Mouse (Mus musculus) layer of hippocampus, adult 18-20 months (tissue): ENCODE measurements around the gene Ptges2. TPM values are rescaled to one million over a fixed set of nuclear protein-coding genes. Genes with fewer than 3 reads are reported as not detected.

Experiments
- DNase-seq, 2 experiments: peaks; one replicate each; pipeline ENCODE4 v3.0.0; 2022; ENCODE audit warnings: low spot score in 2 of 2
- total RNA-seq, 2 experiments: library from RNA; stranded (reverse); gene quantifications; 2 replicates each; pipeline ENCODE4 v1.2.3; 2021

Ptges2 gene
- total RNA-seq, 2 experiments from 2014 or later, result 35.1 to 41.4 TPM

DNA sequence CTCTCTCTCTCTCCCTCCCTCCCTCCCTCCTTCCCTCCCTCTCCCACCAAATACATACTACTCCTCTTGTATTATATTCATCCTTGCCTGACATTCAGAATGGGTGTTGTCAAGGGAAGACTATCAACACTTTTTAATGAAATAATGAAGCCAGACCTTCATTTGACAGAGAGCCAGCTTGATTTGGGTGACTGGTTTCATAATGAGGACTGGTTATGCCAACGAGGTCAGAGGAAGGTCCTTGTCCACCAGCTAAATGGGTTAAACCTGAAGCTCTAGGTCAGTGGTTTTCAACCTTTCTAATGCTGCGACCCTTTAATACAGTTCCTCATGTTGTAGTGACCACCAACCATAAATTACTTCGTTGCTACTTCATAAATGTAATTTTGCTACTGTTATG lies 43.0 kb downstream of the Ptges2 start:
- no peak for DNase-seq

DNA sequence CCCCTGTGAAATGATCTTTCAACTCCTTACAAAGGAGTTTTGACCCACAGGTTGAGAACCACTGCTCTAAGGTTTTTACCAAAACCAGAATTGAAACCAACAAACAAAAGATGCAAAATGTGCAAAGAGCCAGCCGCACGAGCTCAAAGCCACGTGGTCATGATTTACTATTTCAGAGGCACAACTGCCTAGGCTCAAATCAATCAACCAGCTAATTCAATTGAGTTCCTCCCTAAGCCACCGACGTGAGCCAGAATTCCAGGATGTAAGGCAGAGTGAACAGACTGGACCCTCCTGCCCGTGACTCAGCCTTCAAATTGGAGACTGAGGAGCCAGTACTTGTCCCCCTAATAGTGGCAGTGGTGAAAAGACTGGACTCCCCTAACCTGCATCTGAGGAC lies 43.5 kb downstream of the Ptges2 start:
- DNase-seq, result no peak

DNA sequence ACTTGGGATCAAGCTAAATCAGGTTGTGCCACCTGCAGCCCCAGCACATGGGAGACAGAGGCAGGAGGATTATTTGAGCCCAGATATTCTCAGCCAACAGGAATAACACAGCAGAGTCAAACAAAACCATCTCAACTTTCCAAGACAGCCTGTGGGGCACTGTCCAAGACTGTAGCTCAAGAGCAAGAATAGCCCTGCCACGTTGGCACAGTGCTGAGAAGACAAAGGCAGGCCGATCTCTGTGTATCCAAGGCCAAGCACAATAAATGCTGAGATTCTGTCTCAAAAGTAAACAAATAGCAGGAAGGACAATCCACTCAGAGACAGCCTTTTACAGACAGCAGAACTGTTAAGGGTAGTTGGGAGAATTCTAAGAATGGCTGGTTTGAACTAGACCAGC lies 44.5 kb downstream of the Ptges2 start:
- DNase-seq, result no peak

DNA sequence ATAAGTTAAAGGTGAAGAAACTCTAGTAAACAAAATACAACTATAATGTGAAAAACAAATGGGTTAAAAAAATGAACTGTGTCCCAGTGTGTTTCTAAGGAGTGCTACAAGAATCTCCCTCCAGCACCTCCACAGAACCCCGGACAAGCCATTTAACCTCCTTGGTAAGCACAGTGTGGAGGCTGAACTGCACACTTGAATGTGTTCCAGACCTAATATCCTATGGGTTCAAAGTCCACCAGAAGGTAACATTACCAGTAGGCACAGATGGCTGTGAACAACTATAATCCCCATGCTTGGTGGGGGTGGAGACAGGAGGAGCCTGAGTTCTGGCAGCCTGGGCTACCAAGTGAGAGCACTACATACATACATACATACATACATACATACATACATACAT lies 44.9 kb downstream of the Ptges2 start:
- DNase-seq, result no peak

DNA sequence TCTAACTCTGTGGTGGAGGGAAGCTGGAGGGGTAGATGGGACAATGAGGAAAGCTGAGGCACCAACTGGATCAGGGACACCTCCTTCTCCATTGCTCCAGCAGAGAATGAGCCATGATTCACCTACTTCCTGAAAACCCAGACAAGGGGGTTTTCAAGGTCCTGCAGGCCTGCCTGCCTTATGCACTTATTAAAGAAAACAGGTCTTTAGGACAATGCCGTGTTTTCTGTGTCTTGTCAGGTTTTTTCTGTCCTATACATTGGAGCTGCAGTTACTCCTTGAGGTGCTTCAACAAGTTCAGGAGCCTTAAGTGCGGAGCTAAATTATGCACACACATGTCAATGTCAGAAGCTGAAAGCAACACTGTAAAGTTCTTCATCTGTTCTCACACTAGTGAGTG lies 45.9 kb downstream of the Ptges2 start:
- DNase-seq, result no peak

DNA sequence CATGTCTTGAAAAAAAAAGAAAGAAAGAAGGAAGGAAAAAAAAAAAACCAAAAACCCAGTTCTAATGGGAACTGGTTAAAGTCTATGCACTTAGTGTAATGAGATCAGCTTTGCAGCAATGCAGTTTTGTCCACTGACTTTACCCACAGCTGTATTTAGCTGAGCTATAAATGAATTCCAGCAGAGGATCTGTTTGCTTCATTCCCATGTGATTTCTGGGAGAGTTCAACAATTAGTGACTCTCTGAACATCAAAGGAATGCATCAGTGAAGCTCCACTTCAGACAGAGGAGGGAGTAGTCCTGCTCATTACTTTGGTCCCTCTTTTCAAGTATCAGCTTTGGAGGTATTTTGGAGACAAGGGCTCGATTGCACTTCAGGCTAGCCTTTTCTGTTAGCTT lies 49.8 kb downstream of the Ptges2 start:
- no peak for DNase-seq

DNA sequence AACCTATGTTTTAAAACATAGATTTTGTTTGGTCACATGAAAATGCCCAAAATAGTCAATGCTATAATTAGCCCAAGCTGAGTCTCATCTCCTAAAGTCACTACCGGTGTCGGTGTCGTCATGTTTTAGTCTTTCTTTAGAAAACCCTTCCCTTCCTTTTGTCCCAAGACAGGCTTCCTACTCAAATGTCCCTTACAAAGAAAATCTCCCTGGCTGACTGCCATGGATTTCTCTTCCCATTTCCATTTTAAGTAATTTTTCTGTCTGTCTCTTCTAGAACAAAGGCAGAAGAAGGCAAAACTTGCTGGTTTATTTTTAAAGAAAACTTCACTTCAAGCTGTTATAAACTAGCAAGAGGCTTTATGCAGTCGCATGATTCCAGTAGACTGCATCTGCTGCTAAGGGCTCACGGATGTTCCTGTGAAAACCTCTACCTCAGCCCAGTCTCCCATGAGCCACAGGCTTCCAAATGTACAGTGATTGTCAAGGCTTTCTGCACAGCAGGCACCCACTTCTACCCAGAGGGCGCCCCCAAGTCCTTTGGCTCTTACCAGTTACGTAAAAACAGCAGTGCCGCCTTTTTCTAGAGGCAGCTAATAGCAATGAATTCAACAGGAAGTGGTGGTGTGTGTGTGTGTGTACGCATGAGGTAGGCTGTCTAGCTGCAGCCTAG lies 51.7 kb downstream of the Ptges2 start:
- DNase-seq, result peak in 1 of 2 experiments; percentile 66

DNA sequence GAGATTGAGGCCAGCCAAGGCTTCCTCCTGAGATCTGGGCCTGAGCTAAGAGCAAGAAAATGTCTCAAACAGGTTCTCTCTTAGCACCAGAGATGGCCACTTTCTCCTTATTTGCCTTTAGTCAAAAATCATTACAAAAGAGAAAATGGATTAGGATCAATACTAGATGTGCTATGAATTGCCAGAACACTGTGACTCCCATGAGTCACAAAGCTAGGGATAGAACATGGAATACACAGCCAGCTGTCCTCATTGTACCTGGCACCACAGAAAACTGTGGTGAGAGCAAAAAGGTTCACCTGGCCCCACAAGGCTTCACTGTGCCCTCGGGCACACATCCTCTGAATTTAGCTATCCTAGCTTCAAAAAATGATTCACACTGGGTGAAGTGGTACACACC lies 52.8 kb downstream of the Ptges2 start:
- no peak for DNase-seq

DNA sequence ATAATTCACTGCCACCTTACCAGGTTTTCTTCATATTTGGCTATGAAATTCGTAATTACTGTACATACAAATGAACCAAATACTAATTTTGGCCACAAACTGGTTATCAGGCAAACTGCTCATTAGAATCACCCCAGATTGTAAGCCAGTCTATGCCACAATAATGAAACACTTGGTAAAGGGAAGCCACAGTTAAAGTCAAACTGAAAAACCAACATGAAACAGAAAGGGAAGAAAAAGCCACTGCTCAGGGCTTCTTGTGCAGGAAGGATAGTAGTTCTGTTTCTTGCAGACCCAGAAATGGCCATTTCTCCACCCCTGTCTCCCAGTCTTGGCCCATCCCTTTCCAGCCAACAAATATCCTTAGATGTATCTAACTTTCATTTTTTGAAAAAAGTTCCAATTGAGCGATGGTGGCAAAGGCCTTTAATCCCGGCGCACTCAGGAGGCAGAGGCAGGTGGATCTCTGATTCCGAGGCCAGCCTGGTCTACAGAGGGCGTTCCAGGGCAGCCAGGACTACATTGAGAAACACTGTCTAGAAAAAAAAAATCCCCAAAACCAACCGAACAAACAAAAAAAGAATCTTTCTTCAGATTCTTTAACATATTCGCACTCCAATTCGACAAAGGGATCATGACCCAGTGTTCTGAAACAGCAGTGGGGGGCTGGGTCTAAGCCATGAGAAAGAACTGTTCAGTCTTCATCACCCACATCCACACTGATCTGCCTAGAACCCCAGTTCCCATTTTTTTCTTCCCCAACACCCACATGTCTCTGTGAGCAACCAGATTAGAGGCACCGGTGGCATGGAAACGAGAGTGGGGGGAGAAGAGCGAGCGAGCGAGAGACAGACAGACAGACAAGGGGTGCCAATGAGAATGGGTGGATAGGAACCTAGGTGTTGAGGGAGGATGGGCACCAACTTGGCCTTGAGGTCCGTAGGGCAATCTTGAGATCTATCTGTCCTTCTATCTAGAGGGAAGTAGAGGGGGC lies 54.4 kb downstream of the Ptges2 start, which contains the start of gene Naif1:
Naif1 (plus strand) TSS at position 697 of the 994 bp plus-strand sequence.
- peak; percentile 35 to 75 for DNase-seq

DNA sequence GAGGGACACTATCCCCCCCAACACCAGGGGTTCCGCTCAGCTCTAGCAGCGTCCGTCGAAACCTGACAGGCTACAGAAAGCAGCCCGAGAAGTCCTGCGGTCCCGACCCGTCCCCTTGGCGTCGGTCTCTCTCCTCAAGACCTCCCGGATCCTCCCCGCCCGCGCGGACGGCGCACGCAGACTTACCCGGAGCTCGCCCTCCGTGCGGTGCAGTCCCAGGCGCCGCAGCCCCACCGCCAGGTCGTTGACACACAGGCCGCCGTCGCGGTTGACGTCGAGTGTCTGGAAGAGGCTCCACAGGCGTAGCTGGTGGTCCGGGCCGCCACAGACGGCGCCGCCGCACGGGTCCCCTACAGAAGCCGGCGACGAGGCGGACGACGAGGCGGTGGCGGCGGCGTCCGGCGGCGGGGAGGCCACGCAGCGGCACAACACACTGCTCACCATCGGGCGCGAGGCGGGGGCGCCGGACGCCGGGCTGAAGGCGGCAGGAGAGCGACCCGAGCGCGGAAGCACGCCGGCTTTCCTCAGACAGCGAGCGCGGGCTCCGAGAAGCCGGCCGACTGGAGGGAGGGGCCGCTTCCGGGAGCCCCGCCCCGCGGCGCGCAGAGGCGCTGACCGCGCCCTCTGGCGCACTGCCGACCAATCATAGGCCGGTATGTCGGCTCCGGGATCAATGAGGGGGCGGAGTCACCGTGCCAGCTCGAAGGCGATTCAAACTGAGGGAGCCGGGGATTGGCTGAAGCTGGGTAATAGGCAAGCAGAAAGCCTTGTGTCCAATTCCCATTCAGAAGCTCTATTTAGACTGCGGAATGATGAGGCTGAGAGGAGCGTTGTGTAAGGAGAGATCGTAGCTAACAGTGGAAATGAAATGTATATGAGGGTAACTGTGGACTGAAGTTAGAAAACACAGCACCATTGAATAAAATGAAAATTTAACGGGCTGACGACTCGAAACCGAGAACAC lies 55.5 kb downstream of the Ptges2 start, which contains the start of gene Slc25a25:
Slc25a25 (minus strand) TSS at position 565 of the 964 bp plus-strand sequence.
- DNase-seq, result peak; percentile 95 to 98

DNA sequence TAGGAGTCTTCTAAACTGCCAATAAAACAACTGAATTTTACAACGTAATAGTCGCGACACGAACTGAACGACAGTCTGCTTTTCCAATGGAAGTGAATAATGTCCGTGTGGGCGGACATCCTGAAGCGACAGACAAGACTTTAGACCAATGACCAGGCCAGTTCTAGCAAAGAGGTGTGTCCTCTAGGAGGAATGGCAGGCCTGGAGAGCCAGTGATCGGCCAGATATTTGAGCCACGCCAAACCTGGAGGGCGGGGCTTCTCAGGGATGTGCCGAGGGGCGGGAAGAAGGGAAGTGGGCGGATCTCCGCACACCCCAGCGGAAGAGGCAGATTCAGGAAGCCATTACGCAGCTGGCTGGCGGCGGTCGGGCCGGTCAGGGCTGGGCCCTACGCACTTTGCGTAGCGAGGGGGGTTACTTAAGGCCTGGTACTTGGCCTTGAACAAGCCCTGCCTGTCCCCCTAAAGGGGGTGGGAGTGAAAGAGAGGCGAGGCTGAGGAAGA lies 56.2 kb downstream of the Ptges2 start:
- DNase-seq, result peak; percentile 98 to 99

DNA sequence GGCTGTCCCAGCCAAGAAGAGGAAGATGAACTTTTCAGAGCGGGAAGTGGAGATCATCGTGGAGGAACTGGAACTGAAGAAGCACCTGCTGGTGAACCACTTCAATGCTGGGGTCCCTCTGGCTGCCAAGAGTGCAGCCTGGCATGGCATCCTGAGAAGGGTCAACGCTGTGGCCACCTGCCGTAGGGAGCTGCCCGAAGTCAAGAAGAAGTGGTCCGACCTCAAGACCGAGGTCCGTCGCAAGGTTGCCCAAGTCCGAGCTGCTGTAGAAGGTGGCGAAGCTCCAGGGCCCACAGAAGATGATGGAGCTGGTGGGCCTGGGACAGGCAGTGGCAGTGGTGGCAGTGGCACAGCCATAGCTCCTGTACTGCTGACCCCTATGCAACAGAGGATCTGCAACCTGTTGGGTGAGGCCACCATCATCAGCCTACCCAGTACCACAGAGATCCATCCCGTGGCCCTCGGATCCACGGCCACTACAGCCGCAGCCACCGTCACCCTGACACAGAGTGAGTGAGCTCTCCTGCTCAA lies 56.8 kb downstream of the Ptges2 start:
- DNase-seq, result no peak

DNA sequence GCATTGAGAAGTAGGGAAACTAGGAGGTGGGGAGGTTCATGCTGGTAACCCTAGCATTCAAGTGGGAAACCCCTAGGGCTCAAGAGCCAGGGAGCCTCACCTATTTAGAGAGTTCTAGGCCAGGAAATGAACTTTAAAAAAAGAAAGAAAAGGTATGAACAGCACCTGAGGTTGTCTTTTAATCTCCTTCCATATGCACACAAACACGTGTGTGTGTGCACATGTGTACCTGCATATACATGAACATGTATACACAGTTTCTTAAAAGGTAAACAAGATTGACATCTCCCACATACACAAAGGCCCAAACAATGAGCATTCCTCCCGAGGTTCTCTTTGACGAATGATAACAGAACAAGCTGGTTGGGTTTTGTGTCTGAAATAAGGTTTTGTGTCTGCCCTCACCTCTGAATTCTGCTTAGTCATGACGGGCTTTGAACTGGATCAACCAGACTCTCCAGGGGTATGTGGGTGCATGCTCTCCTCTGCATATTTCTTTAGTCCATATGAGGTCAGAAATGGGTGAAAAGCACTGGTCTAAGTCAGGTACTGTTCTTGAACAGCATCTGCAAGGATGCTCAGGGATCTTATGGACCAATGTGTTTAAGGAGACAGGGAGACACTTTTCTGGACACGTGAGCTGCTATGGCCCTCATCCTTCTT lies 58.1 kb downstream of the Ptges2 start:
- no peak for DNase-seq

DNA sequence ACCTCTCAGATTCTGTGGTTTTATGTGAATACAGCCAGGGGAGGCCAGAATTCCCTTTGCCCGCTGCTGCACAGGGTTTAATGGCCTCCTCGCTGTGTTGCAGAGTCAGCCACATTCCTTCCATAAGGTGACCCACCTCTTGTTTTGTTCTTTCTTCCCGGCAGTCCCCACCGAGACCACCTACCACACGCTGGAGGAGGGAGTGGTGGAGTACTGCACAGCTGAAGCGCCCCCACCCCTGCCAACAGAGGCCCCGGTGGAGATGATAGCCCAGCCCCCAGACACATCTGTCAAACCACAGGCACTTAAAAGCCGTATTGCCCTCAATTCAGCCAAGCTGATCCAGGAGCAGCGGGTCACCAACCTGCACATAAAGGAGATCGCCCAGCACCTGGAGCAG lies 58.9 kb downstream of the Ptges2 start:
- DNase-seq, result no peak

DNA sequence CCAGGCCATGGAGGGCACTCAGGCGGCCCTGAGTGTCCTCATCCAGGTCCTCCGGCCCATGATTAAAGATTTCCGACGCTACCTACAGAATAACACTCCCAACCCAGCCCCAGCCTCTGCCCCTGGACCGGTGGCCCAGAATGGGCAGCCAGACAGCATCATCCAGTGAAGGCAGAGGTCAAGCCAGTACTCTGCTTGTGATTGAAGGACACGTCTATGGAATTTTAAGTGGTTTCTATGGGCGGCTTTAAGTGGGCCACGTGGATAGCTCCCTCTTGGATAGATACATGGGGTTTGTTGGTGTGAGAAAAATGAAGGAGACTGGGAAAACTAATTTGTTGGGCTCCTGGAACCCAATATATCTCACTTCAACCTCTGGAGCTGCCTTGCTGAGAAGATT lies 59.4 kb downstream of the Ptges2 start:
- DNase-seq, result no peak

Other genes starting within 250 kb of the Ptges2 start
- gene Prrc2b, start 244.8 kb upstream of the Ptges2 start, total RNA-seq, result 100 to 1,000 TPM; 293 to 298 TPM
- 10 to 100 TPM; 23.3 to 24.4 TPM for gene Pomt1, start 159.3 kb upstream of the Ptges2 start, total RNA-seq
- 10 to 100 TPM; 52.3 to 58.5 TPM for gene Uck1, start 135.7 kb upstream of the Ptges2 start, total RNA-seq
- 10 to 100 TPM; 85.1 to 92.5 TPM for gene Golga2, start 108.5 kb upstream of the Ptges2 start, total RNA-seq
- gene Swi5, start 107.8 kb upstream of the Ptges2 start, total RNA-seq, result 100 to 1,000 TPM; 202 to 208 TPM
- gene Ciz1, start 43.6 kb upstream of the Ptges2 start, total RNA-seq, result 10 to 100 TPM; 69.3 to 77.0 TPM
- gene Dnm1, start 42.6 kb upstream of the Ptges2 start, total RNA-seq, result 1,000 to 10,000 TPM; 1,288 to 1,307 TPM
- 100 to 1,000 TPM; 153 to 155 TPM for gene 1110008P14Rik, start 14.0 kb upstream of the Ptges2 start, total RNA-seq
- under 1 TPM in 1 of 2 experiments, not detected in 1; 0.51 TPM for gene Lcn2, start 7.6 kb upstream of the Ptges2 start, total RNA-seq
- gene Naif1, start 54.6 kb downstream of the Ptges2 start, total RNA-seq, result 1 to 10 TPM; 4.6 to 4.8 TPM
- 10 to 100 TPM; 57.2 to 59.5 TPM for gene Slc25a25, start 55.5 kb downstream of the Ptges2 start, total RNA-seq
- 10 to 100 TPM; 76.0 to 77.2 TPM for gene Fam102a, start 139.4 kb downstream of the Ptges2 start, total RNA-seq
- gene Dpm2, start 175.0 kb downstream of the Ptges2 start, total RNA-seq, result 10 to 100 TPM; 78.9 to 81.8 TPM
- 1 to 10 TPM; 3.3 to 3.5 TPM for gene Pip5kl1, start 178.9 kb downstream of the Ptges2 start, total RNA-seq
- gene 9430097D07Rik, start 179.8 kb downstream of the Ptges2 start, total RNA-seq, result under 1 TPM; 0.20 to 0.43 TPM
- 10 to 100 TPM; 40.4 to 44.8 TPM for gene St6galnac4, start 191.2 kb downstream of the Ptges2 start, total RNA-seq
- 100 to 1,000 TPM; 134 to 142 TPM for gene St6galnac6, start 203.8 kb downstream of the Ptges2 start, total RNA-seq
- gene Ak1, start 225.9 kb downstream of the Ptges2 start, total RNA-seq, result 100 to 1,000 TPM; 128 to 131 TPM